Mouse (Mus musculus): ENCODE measurements at regions not wholly inside any gene's neighbourhood (a gene's known extent, or its start where the extent isn't known, plus 50 kb on each side); places are given as distances from the start of the nearest gene placed in this dataset.
A peak's percentile ranks its signal among the peaks of the same experiment; 100 is the strongest.

GRCm38 (mm10) chr1:144452141-144452540 is 115.3 kb downstream of the Rgs21 start:
- no peak for DNase-seq

- DNase-seq: no peak
Measured at GRCm38 (mm10) chr1:144451731-144452130, 115.7 kb downstream of the Rgs21 start.

- DNase-seq: no peak
Measured at GRCm38 (mm10) chr1:144436617-144437016, 130.8 kb downstream of the Rgs21 start.

- DNase-seq: no peak
Measured at GRCm38 (mm10) chr1:144432816-144433215, 134.7 kb downstream of the Rgs21 start.

- no peak for DNase-seq
Measured at GRCm38 (mm10) chr1:144431535-144432276, 135.8 kb downstream of the Rgs21 start.

- DNase-seq: no peak
Measured at GRCm38 (mm10) chr1:144421374-144421773, 146.1 kb downstream of the Rgs21 start.

- peak; percentile 40 for DNase-seq
Measured at GRCm38 (mm10) chr1:144406387-144407383, 157.6 kb upstream of the Rgs1 start.

GRCm38 (mm10) chr1:144405724-144406123 is 156.7 kb upstream of the Rgs1 start:
- DNase-seq: no peak

GRCm38 (mm10) chr1:144405031-144405430 is 156.0 kb upstream of the Rgs1 start:
- no peak for DNase-seq

GRCm38 (mm10) chr1:144379991-144380594 is 131.1 kb upstream of the Rgs1 start:
- no peak for DNase-seq

GRCm38 (mm10) chr1:144374121-144374520 is 125.1 kb upstream of the Rgs1 start:
- DNase-seq: no peak

- no peak for DNase-seq
Measured at GRCm38 (mm10) chr1:144367492-144367891, 118.5 kb upstream of the Rgs1 start.

- DNase-seq: no peak
Measured at GRCm38 (mm10) chr1:144355560-144356310, 106.7 kb upstream of the Rgs1 start.

GRCm38 (mm10) chr1:144355041-144355440 is 106.0 kb upstream of the Rgs1 start:
- no peak for DNase-seq

GRCm38 (mm10) chr1:144353320-144353719 is 104.3 kb upstream of the Rgs1 start:
- DNase-seq: no peak

- no peak for DNase-seq
Measured at GRCm38 (mm10) chr1:144343820-144344219, 94.8 kb upstream of the Rgs1 start.

GRCm38 (mm10) chr1:144343299-144343698 is 94.3 kb upstream of the Rgs1 start:
- no peak for DNase-seq

- no peak for DNase-seq
Measured at GRCm38 (mm10) chr1:144337572-144337971, 88.5 kb upstream of the Rgs1 start.

- DNase-seq: no peak
Measured at GRCm38 (mm10) chr1:144330365-144331050, 81.5 kb upstream of the Rgs1 start.

- DNase-seq: no peak
Measured at GRCm38 (mm10) chr1:144319406-144319805, 70.4 kb upstream of the Rgs1 start.

GRCm38 (mm10) chr1:144318289-144318688 is 69.2 kb upstream of the Rgs1 start:
- DNase-seq: no peak

- no peak for DNase-seq
Measured at GRCm38 (mm10) chr1:144317560-144317959, 68.5 kb upstream of the Rgs1 start.
